Mouse (Mus musculus) lung, postnatal 0 days (tissue): ENCODE data around the gene Hmcn1.

ENCODE experiments used
- CTCF ChIP-seq: IDR thresholded peaks from 2 replicates; pipeline ENCODE4 v1.5.1; 2016; ENCODE audit warnings: antibody characterized with exemption, mild to moderate bottlenecking
- EP300 ChIP-seq: IDR thresholded peaks from 2 replicates; pipeline ENCODE4 v1.6.1; 2016; ENCODE audit warnings: antibody characterized with exemption, mild to moderate bottlenecking, control low read depth

GRCm38 (mm10) chr1:150798651-150799050 lies 194.6 kb downstream of the Hmcn1 start:
- TF ChIP-seq EP300, result no peak
- TF ChIP-seq CTCF, result no peak
